Mouse (Mus musculus): ENCODE data around the gene Hnrnph3. TPM values are rescaled to one million over a fixed set of nuclear protein-coding genes. Genes with fewer than 3 reads are reported as not detected.

Hnrnph3 gene
- total RNA-seq, 1 experiment from 2014 or later = 95.4 TPM

DNA sequence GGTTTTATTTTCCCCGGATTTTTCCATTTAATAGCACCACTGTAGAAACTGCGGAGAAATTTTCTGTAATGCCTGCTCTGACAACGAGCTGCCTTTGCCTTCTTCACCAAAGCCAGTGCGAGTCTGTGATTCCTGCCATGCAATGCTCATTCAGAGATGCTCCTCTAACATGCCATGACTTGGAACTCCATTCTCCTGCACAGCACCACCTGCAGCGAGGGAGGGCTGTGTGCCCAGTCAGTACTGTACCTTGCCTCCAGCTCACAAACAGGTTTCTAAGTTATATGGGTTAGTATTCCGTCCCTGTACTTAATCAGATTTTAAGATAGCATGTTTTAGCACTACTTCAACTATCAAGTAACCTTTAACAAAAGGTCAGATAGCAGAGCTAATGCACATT is 12.5 kb downstream of the Hnrnph3 start:
- ATAC-seq (replicated peaks in 1 of 2; ENCODE audit: insufficient read depth in 1 of 2, low FRiP score in 2 of 2, low TSS enrichment in 1 of 2, low read depth in 1 of 2, poor library complexity in 2 of 2, severe bottlenecking in 2 of 2) = no peak

GRCm38 (mm10) chr10:63010268-63010667 is 13.7 kb downstream of the Hnrnph3 start:
- peak; percentile 93 to 97 for ATAC-seq (replicated peaks in 1 of 2; ENCODE audit: insufficient read depth in 1 of 2, low FRiP score in 2 of 2, low TSS enrichment in 1 of 2, low read depth in 1 of 2, poor library complexity in 2 of 2, severe bottlenecking in 2 of 2)

GRCm38 (mm10) chr10:63008193-63008592 is 15.8 kb downstream of the Hnrnph3 start:
- no peak for ATAC-seq (replicated peaks in 1 of 2; ENCODE audit: insufficient read depth in 1 of 2, low FRiP score in 2 of 2, low TSS enrichment in 1 of 2, low read depth in 1 of 2, poor library complexity in 2 of 2, severe bottlenecking in 2 of 2)

GRCm38 (mm10) chr10:63004556-63004955 is 19.5 kb downstream of the Hnrnph3 start:
- no peak for ATAC-seq (replicated peaks in 1 of 2; ENCODE audit: insufficient read depth in 1 of 2, low FRiP score in 2 of 2, low TSS enrichment in 1 of 2, low read depth in 1 of 2, poor library complexity in 2 of 2, severe bottlenecking in 2 of 2)

- ATAC-seq (replicated peaks in 1 of 2; ENCODE audit: insufficient read depth in 1 of 2, low FRiP score in 2 of 2, low TSS enrichment in 1 of 2, low read depth in 1 of 2, poor library complexity in 2 of 2, severe bottlenecking in 2 of 2) = no peak
Observed at GRCm38 (mm10) chr10:63003252-63003651, 20.8 kb downstream of the Hnrnph3 start.

- ATAC-seq (replicated peaks in 1 of 2; ENCODE audit: insufficient read depth in 1 of 2, low FRiP score in 2 of 2, low TSS enrichment in 1 of 2, low read depth in 1 of 2, poor library complexity in 2 of 2, severe bottlenecking in 2 of 2) = no peak
Observed at GRCm38 (mm10) chr10:63000584-63000983, 23.4 kb downstream of the Hnrnph3 start.

GRCm38 (mm10) chr10:62993991-62994390 is 30.0 kb downstream of the Hnrnph3 start:
- no peak for ATAC-seq (replicated peaks in 1 of 2; ENCODE audit: insufficient read depth in 1 of 2, low FRiP score in 2 of 2, low TSS enrichment in 1 of 2, low read depth in 1 of 2, poor library complexity in 2 of 2, severe bottlenecking in 2 of 2)

DNA sequence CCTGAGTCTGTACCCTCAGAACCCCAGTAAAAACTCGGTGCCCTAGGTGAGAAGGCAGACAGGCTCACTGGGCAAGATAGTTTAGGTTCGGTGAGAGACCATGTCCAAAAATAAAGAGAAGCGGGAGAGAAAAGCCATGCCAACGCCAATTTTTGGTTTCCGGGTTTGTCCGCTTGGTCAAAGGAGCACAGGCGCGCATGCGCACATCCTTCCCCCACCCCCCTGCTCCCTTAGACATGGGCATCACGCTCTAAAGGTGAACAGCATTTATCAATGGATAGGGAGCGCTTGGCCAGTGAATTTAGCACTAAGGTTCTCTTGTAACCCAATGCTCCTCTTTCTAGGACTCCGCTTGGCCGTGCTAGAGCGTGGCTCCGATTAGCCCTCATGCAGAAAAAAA is 33.4 kb downstream of the Hnrnph3 start:
- no peak for ATAC-seq (replicated peaks in 1 of 2; ENCODE audit: insufficient read depth in 1 of 2, low FRiP score in 2 of 2, low TSS enrichment in 1 of 2, low read depth in 1 of 2, poor library complexity in 2 of 2, severe bottlenecking in 2 of 2)

GRCm38 (mm10) chr10:62987341-62987740 is 36.7 kb downstream of the Hnrnph3 start:
- no peak for ATAC-seq (replicated peaks in 1 of 2; ENCODE audit: insufficient read depth in 1 of 2, low FRiP score in 2 of 2, low TSS enrichment in 1 of 2, low read depth in 1 of 2, poor library complexity in 2 of 2, severe bottlenecking in 2 of 2)

DNA sequence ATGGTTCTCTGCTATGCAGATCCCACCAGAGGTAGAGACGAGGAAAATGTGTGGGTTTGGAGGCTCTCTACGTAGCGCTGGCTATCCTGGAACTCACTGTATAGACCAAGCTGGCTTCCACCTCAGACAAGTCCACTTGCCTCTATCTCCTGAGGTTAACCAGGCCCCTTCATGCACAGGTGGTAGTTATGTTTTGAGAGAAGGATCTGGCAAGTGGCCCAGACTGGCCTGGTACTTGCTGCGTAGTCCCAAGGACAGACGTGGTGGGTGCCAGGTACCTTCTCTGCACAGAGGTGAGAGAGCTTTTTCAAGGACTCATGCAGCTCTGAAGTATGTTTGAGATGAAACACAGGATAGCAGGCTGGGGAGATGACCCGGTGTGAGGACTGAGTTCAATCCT is 39.5 kb downstream of the Hnrnph3 start:
- no peak for ATAC-seq (replicated peaks in 1 of 2; ENCODE audit: insufficient read depth in 1 of 2, low FRiP score in 2 of 2, low TSS enrichment in 1 of 2, low read depth in 1 of 2, poor library complexity in 2 of 2, severe bottlenecking in 2 of 2)

DNA sequence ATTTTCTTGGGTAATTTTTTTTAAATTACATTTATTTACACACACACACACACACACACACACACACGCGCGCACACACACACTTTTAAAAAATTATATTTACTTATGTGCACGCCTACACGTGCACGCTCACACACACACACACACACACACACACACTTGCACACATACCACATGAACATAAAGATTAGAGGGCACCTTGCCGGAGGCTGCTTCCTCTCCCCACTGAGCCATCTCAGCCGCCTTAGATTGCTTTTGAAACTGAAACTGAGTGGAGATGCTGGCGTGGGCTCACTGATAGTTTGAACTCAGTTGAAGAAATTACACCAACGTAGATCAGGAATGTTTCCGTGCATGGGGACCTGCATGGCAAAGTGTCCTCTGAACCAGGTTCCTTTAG is 39.9 kb downstream of the Hnrnph3 start:
- no peak for ATAC-seq (replicated peaks in 1 of 2; ENCODE audit: insufficient read depth in 1 of 2, low FRiP score in 2 of 2, low TSS enrichment in 1 of 2, low read depth in 1 of 2, poor library complexity in 2 of 2, severe bottlenecking in 2 of 2)

GRCm38 (mm10) chr10:62980039-62980954 is 43.7 kb downstream of the Hnrnph3 start, which contains the start of gene Rufy2:
Rufy2 (plus strand) TSS chr10:62980223.
- peak; percentile 52 to 71 for ATAC-seq (replicated peaks in 1 of 2; ENCODE audit: insufficient read depth in 1 of 2, low FRiP score in 2 of 2, low TSS enrichment in 1 of 2, low read depth in 1 of 2, poor library complexity in 2 of 2, severe bottlenecking in 2 of 2)

DNA sequence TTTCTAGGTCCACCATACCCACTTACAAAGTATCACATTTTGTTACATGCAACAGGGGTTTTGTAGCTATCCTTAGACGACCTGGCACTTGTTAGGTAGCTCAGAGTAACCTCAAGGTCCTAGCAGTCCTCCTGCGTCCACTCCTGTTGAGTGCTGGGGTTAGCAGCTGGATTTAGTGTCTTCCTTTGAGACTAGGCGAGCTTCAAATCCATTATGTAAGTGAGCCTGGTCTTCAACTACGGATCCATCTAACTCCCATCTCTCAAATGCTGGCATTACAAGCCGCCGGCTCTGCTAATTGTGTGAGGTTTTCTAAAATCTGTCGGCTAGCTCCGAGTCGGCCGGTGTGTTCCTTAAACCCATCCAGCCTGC is 44.4 kb downstream of the Hnrnph3 start:
- ATAC-seq (replicated peaks in 1 of 2; ENCODE audit: insufficient read depth in 1 of 2, low FRiP score in 2 of 2, low TSS enrichment in 1 of 2, low read depth in 1 of 2, poor library complexity in 2 of 2, severe bottlenecking in 2 of 2) = no peak

- ATAC-seq (replicated peaks in 1 of 2; ENCODE audit: insufficient read depth in 1 of 2, low FRiP score in 2 of 2, low TSS enrichment in 1 of 2, low read depth in 1 of 2, poor library complexity in 2 of 2, severe bottlenecking in 2 of 2) = no peak
Observed at GRCm38 (mm10) chr10:62971821-62972220, 52.2 kb downstream of the Hnrnph3 start.

GRCm38 (mm10) chr10:62966291-62966690 is 57.7 kb downstream of the Hnrnph3 start:
- no peak for ATAC-seq (replicated peaks in 1 of 2; ENCODE audit: insufficient read depth in 1 of 2, low FRiP score in 2 of 2, low TSS enrichment in 1 of 2, low read depth in 1 of 2, poor library complexity in 2 of 2, severe bottlenecking in 2 of 2)

GRCm38 (mm10) chr10:62965796-62966195 is 58.2 kb downstream of the Hnrnph3 start:
- ATAC-seq (replicated peaks in 1 of 2; ENCODE audit: insufficient read depth in 1 of 2, low FRiP score in 2 of 2, low TSS enrichment in 1 of 2, low read depth in 1 of 2, poor library complexity in 2 of 2, severe bottlenecking in 2 of 2) = no peak

Measured in hematopoietic stem cell, adult 5-6 weeks (primary cell).